Mouse (Mus musculus) heart, embryonic 12.5 days (tissue): ENCODE measurements around the gene Clcn5. TPM values are rescaled to one million over a fixed set of nuclear protein-coding genes. Genes with fewer than 3 reads are reported as not detected.

Experiments
- ATAC-seq: fragments of 200-750 bp; cut with Nextera tagmentation; 2 replicates; pipeline ENCODE4 v1.8.0; 2017; ENCODE audit warnings: moderate TSS enrichment, moderate library complexity; ENCODE audit not compliant: insufficient number of reproducible peaks, low FRiP score
- H3K27ac ChIP-seq: fragments of 300-500 bp; sonication (generic); 2 replicates; pipeline ENCODE4 v1.5.1; 2016; ENCODE audit warnings: mild to moderate bottlenecking, moderate library complexity; ENCODE audit not compliant: poor library complexity, severe bottlenecking
- H3K27me3 ChIP-seq: fragments of 300-500 bp; sonication (generic); replicated peaks from 2 replicates; pipeline ENCODE4 v1.6.1; 2016; ENCODE audit warnings: mild to moderate bottlenecking, moderate library complexity
- H3K36me3 ChIP-seq: fragments of 300-500 bp; sonication (generic); 2 replicates; pipeline ENCODE4 v1.6.1; 2016; ENCODE audit warnings: mild to moderate bottlenecking, moderate library complexity
- H3K4me1 ChIP-seq: fragments of 300-500 bp; sonication (generic); replicated peaks from 2 replicates; pipeline ENCODE4 v1.6.1; 2016; ENCODE audit warnings: mild to moderate bottlenecking
- H3K4me2 ChIP-seq: fragments of 300-500 bp; sonication (generic); 2 replicates; pipeline ENCODE4 v1.6.1; 2016; ENCODE audit warnings: mild to moderate bottlenecking, moderate library complexity
- H3K4me3 ChIP-seq: fragments of 300-500 bp; sonication (generic); 2 replicates; pipeline ENCODE4 v1.5.1; 2016; ENCODE audit warnings: mild to moderate bottlenecking
- H3K9ac ChIP-seq: fragments of 300-500 bp; sonication (generic); 2 replicates; pipeline ENCODE4 v1.6.1; 2016; ENCODE audit warnings: mild to moderate bottlenecking, moderate library complexity
- H3K9me3 ChIP-seq: fragments of 300-500 bp; sonication (generic); replicated peaks from 2 replicates; pipeline ENCODE4 v1.6.1; 2016; ENCODE audit warnings: mild to moderate bottlenecking, moderate library complexity
- WGBS: fragments of 180-500 bp; shearing (Covaris S2); methylation state at CpG from one replicate; pipeline ENCODE4 v1.1.7; 2016; 5-methylcytosine and 5-hydroxymethylcytosine counted together
- polyA plus RNA-seq: library from polyadenylated mRNA; unstranded; fragments of >200 nt; fragmentation: Nextera tagmentation; extraction: Ambion mirVana; gene quantifications from 2 replicates; pipeline ENCODE4 v1.2.1, GENCODE M21; 2016

Clcn5 gene
- polyA plus RNA-seq, 1 experiment from 2014 or later = 35.7 TPM

GRCm38 (mm10) chrX:7288976-7289375, 30.2 kb downstream of the Clcn5 start:
- Histone ChIP-seq H3K9ac (no peak overlapping the region), H3K27me3 (no peaks in the 10 kb centered on the region), H3K4me2 (no peak overlapping the region), H3K4me1 (0 out of 2 replicates have a peak, but pooled peaks cover 5% of the 10 kb centered on the region), H3K36me3 (0 out of 2 replicates have a peak, but pooled peaks cover 2% of the 10 kb centered on the region), H3K9me3 (no peaks in the 10 kb centered on the region), H3K4me3 (no peak overlapping the region), H3K27ac (no peak overlapping the region)
- no peak for ATAC-seq
- WGBS = 20% methylated on average over 2 of the region's 2 CpGs

- H3K4me3 ChIP-seq = no peak overlapping the region
Observed at GRCm38 (mm10) chrX:7287051-7287734, 32.0 kb downstream of the Clcn5 start.

GRCm38 (mm10) chrX:7282636-7283035, 36.5 kb downstream of the Clcn5 start:
- ATAC-seq = no peak
- no peak overlapping the region for H3K27ac ChIP-seq
- H3K9ac ChIP-seq = no peak overlapping the region
- H3K36me3 ChIP-seq = no peaks in the 10 kb centered on the region
- H3K4me2 ChIP-seq = no peak overlapping the region
- 73% methylated on average over 1 of the region's 1 CpGs for WGBS
- H3K4me3 ChIP-seq = no peak overlapping the region
- no peaks in the 10 kb centered on the region for H3K9me3 ChIP-seq
- no peaks in the 10 kb centered on the region for H3K27me3 ChIP-seq
- H3K4me1 ChIP-seq = 0 out of 2 replicates have a peak, but pooled peaks cover 3% of the 10 kb centered on the region

More at GRCm38 (mm10) chrX:7287051-7287734, 32.0 kb downstream of the Clcn5 start:
- Histone ChIP-seq H3K36me3 (no peaks in the 10 kb centered on the region), H3K27me3 (no peaks in the 10 kb centered on the region), H3K4me1 (0 out of 2 replicates have a peak, but pooled peaks cover 5% of the 10 kb centered on the region), H3K4me2 (no peak overlapping the region), H3K27ac (no peak overlapping the region), H3K9ac (no peak overlapping the region), H3K9me3 (no peaks in the 10 kb centered on the region)
- ATAC-seq = no peak
- WGBS = 76% methylated on average over 2 of the region's 2 CpGs

GRCm38 (mm10) chrX:7279722-7280121, 39.4 kb downstream of the Clcn5 start:
- 71% methylated on average over 5 of the region's 5 CpGs for whole genome bisulfite sequencing
- H3K27ac ChIP-seq = no peak overlapping the region

GRCm38 (mm10) chrX:7276564-7276963, 42.6 kb downstream of the Clcn5 start:
- H3K4me3 ChIP-seq = no peak overlapping the region
- H3K9me3 ChIP-seq = no peaks in the 10 kb centered on the region
- H3K9ac ChIP-seq = no peak overlapping the region
- no peaks in the 10 kb centered on the region for H3K36me3 ChIP-seq
- WGBS = 69% methylated on average over 6 of the region's 6 CpGs
- no peak overlapping the region for H3K27ac ChIP-seq
- H3K4me2 ChIP-seq = no peak overlapping the region
- ATAC-seq = no peak
- H3K27me3 ChIP-seq = no peaks in the 10 kb centered on the region
- H3K4me1 ChIP-seq = no peaks in the 10 kb centered on the region

More at GRCm38 (mm10) chrX:7279722-7280121, 39.4 kb downstream of the Clcn5 start:
- no peaks in the 10 kb centered on the region for H3K27me3 ChIP-seq
- no peak for ATAC-seq
- H3K4me1 ChIP-seq = 0 out of 2 replicates have a peak, but pooled peaks cover 3% of the 10 kb centered on the region
- H3K9ac ChIP-seq = no peak overlapping the region
- no peak overlapping the region for H3K4me2 ChIP-seq
- no peaks in the 10 kb centered on the region for H3K36me3 ChIP-seq
- H3K9me3 ChIP-seq = no peaks in the 10 kb centered on the region
- no peak overlapping the region for H3K4me3 ChIP-seq

- no peaks in the 10 kb centered on the region for H3K36me3 ChIP-seq
- H3K27me3 ChIP-seq = no peaks in the 10 kb centered on the region
- H3K9me3 ChIP-seq = no peaks in the 10 kb centered on the region
- WGBS = 88% methylated on average over 5 of the region's 5 CpGs
- no peak overlapping the region for H3K9ac ChIP-seq
- no peak overlapping the region for H3K4me2 ChIP-seq
- H3K4me1 ChIP-seq = peaks cover 4% of the 10 kb centered on the region; the same call in 1 of the 2 replicates
- H3K27ac ChIP-seq = no peak overlapping the region
- ATAC-seq = no peak
- no peak overlapping the region for H3K4me3 ChIP-seq
Observed at GRCm38 (mm10) chrX:7261149-7261548, 58.0 kb downstream of the Clcn5 start.

GRCm38 (mm10) chrX:7260400-7261113, 58.6 kb downstream of the Clcn5 start:
- Histone ChIP-seq H3K27ac (no peak overlapping the region), H3K36me3 (no peaks in the 10 kb centered on the region), H3K9me3 (no peaks in the 10 kb centered on the region), H3K4me2 (no peak overlapping the region), H3K4me3 (no peak overlapping the region), H3K27me3 (no peaks in the 10 kb centered on the region), H3K4me1 (peaks cover 5% of the 10 kb centered on the region; the same call in 1 of the 2 replicates), H3K9ac (no peak overlapping the region)
- ATAC-seq = no peak
- 71% methylated on average over 5 of the region's 5 CpGs for WGBS

- Histone ChIP-seq H3K4me1 (peaks cover 5% of the 10 kb centered on the region; the same call in 1 of the 2 replicates), H3K9ac (no peak overlapping the region), H3K4me3 (no peak overlapping the region), H3K9me3 (no peaks in the 10 kb centered on the region), H3K27ac (no peak overlapping the region), H3K36me3 (no peaks in the 10 kb centered on the region), H3K27me3 (no peaks in the 10 kb centered on the region), H3K4me2 (no peak overlapping the region)
- 85% methylated on average over 3 of the region's 3 CpGs for WGBS
- no peak for ATAC-seq
Observed at GRCm38 (mm10) chrX:7259718-7260117, 59.4 kb downstream of the Clcn5 start.

GRCm38 (mm10) chrX:7256022-7256421, 63.1 kb downstream of the Clcn5 start:
- H3K27ac ChIP-seq = 0 out of 2 replicates have a peak overlapping the region, but pooled peaks have one; percentile 16
- WGBS = 49% methylated on average over 3 of the region's 3 CpGs
- H3K4me1 ChIP-seq = peaks cover 5% of the 10 kb centered on the region; the same call in 1 of the 2 replicates
- no peak overlapping the region for H3K4me2 ChIP-seq
- no peaks in the 10 kb centered on the region for H3K27me3 ChIP-seq
- no peaks in the 10 kb centered on the region for H3K9me3 ChIP-seq
- H3K9ac ChIP-seq = no peak overlapping the region
- ATAC-seq = no peak
- no peaks in the 10 kb centered on the region for H3K36me3 ChIP-seq
- no peak overlapping the region for H3K4me3 ChIP-seq

- Histone ChIP-seq H3K4me3 (no peak overlapping the region), H3K4me1 (0 out of 2 replicates have a peak, but pooled peaks cover 4% of the 10 kb centered on the region), H3K9ac (no peak overlapping the region), H3K27me3 (no peaks in the 10 kb centered on the region), H3K36me3 (no peaks in the 10 kb centered on the region), H3K27ac (no peak overlapping the region), H3K9me3 (no peaks in the 10 kb centered on the region), H3K4me2 (no peak overlapping the region)
- no peak for ATAC-seq
- 52% methylated on average over 5 of the region's 5 CpGs for WGBS
Observed at GRCm38 (mm10) chrX:7204099-7204498, 115.1 kb downstream of the Clcn5 start.

- Histone ChIP-seq H3K4me2 (no peak overlapping the region), H3K27me3 (no peaks in the 10 kb centered on the region), H3K9me3 (no peaks in the 10 kb centered on the region), H3K4me1 (0 out of 2 replicates have a peak, but pooled peaks cover 4% of the 10 kb centered on the region), H3K9ac (no peak overlapping the region), H3K36me3 (no peaks in the 10 kb centered on the region), H3K4me3 (no peak overlapping the region), H3K27ac (no peak overlapping the region)
- WGBS = 74% methylated on average over 3 of the region's 3 CpGs
- no peak for ATAC-seq
Observed at GRCm38 (mm10) chrX:7203535-7203934, 115.6 kb downstream of the Clcn5 start.
